Mouse (Mus musculus) heart, embryonic 16.5 days (tissue): ENCODE data around the gene Slc8b1. TPM values are rescaled to one million over a fixed set of nuclear protein-coding genes. Genes with fewer than 3 reads are reported as not detected.

ENCODE experiments used
- ATAC-seq: fragments of 200-750 bp; cut with Nextera tagmentation; replicated peaks from 2 replicates; pipeline ENCODE4 v1.8.0; 2017; ENCODE audit warnings: moderate number of reproducible peaks; ENCODE audit not compliant: insufficient read depth, low FRiP score; ENCODE audit errors: extremely low read depth
- H3K27ac ChIP-seq: fragments of 300-500 bp; sonication (generic); 2 replicates; pipeline ENCODE4 v1.5.1; 2014; ENCODE audit warnings: mild to moderate bottlenecking, low read length, control low read depth, moderate library complexity
- H3K27me3 ChIP-seq: fragments of 300-500 bp; sonication (generic); 2 replicates; pipeline ENCODE4 v1.6.1; 2014; ENCODE audit warnings: low read length, mixed read lengths; ENCODE audit not compliant: control insufficient read depth, insufficient read depth
- H3K36me3 ChIP-seq: fragments of 300-500 bp; sonication (generic); 2 replicates; pipeline ENCODE4 v1.6.1; 2014; ENCODE audit not compliant: control insufficient read depth, insufficient read depth
- H3K4me1 ChIP-seq: fragments of 300-500 bp; sonication (generic); 2 replicates; pipeline ENCODE4 v1.6.1; 2014; ENCODE audit warnings: low read length, mixed read lengths; ENCODE audit not compliant: control insufficient read depth, insufficient read depth
- H3K4me2 ChIP-seq: fragments of 300-500 bp; sonication (generic); 2 replicates; pipeline ENCODE4 v1.6.1; 2014; ENCODE audit warnings: low read depth, mild to moderate bottlenecking, control low read depth, low read length
- H3K4me3 ChIP-seq: fragments of 300-500 bp; sonication (generic); 2 replicates; pipeline ENCODE4 v1.5.1; 2014; ENCODE audit warnings: mild to moderate bottlenecking, control low read depth, low read length
- H3K9ac ChIP-seq: fragments of 300-500 bp; sonication (generic); 2 replicates; pipeline ENCODE4 v1.6.1; 2014; ENCODE audit warnings: low read length, control low read depth
- H3K9me3 ChIP-seq: fragments of 300-500 bp; sonication (generic); replicated peaks from 2 replicates; pipeline ENCODE4 v1.6.1; 2016; ENCODE audit warnings: low read length; ENCODE audit not compliant: control insufficient read depth
- WGBS: fragments of 180-500 bp; shearing (Covaris S2); extraction: QIAGEN DNeasy Blood & Tissue Kit; methylation state at CpG from one replicate; pipeline ENCODE4 v1.1.7; 2014; 5-methylcytosine and 5-hydroxymethylcytosine counted together
- polyA plus RNA-seq: library from polyadenylated mRNA; unstranded; fragments of >200 nt; fragmentation: Nextera tagmentation; extraction: Ambion mirVana; gene quantifications from 2 replicates; pipeline ENCODE4 v1.2.1, GENCODE M21; 2015

Slc8b1 gene
- polyA plus RNA-seq, 1 experiment from 2014 or later, result 3.5 TPM

- WGBS, result 43% methylated on average over 5 of the region's 5 CpGs
- Histone ChIP-seq H3K27me3 (no peaks in the 10 kb centered on the region), H3K27ac (peak overlapping the region; percentile 48), H3K4me2 (no peak overlapping the region), H3K4me1 (peaks cover 56% of the 10 kb centered on the region), H3K9me3 (no peaks in the 10 kb centered on the region), H3K36me3 (no peaks in the 10 kb centered on the region), H3K9ac (peak overlapping the region; percentile 22), H3K4me3 (no peak overlapping the region)
- 0 out of 2 replicates have a peak, but pooled peaks have one; percentile 29 for ATAC-seq
These were observed 55.1 kb downstream of the Slc8b1 start for GRCm38 (mm10) chr5:120566101-120566500.

GRCm38 (mm10) chr5:120566681-120567252 is 55.8 kb downstream of the Slc8b1 start:
- H3K27me3 ChIP-seq, result no peaks in the 10 kb centered on the region
- ATAC-seq, result no peak
- H3K36me3 ChIP-seq, result no peaks in the 10 kb centered on the region
- H3K4me1 ChIP-seq, result peaks cover 61% of the 10 kb centered on the region
- WGBS, result 39% methylated on average over 9 of the region's 9 CpGs
- H3K4me3 ChIP-seq, result no peak overlapping the region
- H3K9ac ChIP-seq, result no peak overlapping the region
- no peak overlapping the region for H3K4me2 ChIP-seq
- no peaks in the 10 kb centered on the region for H3K9me3 ChIP-seq
- H3K27ac ChIP-seq, result peak overlapping the region; percentile 48; the same call in 1 of the 2 replicates

GRCm38 (mm10) chr5:120567253-120567701 is 56.3 kb downstream of the Slc8b1 start:
- Histone ChIP-seq H3K9ac (no peak overlapping the region), H3K4me2 (no peak overlapping the region), H3K27me3 (no peaks in the 10 kb centered on the region), H3K4me3 (no peak overlapping the region), H3K9me3 (no peaks in the 10 kb centered on the region), H3K36me3 (no peaks in the 10 kb centered on the region), H3K27ac (no peak overlapping the region), H3K4me1 (peaks cover 62% of the 10 kb centered on the region)
- no peak for ATAC-seq
- 61% methylated on average over 21 of the region's 21 CpGs for WGBS

- no peak for ATAC-seq
- Histone ChIP-seq H3K4me2 (no peak overlapping the region), H3K27me3 (no peaks in the 10 kb centered on the region), H3K9ac (no peak overlapping the region), H3K27ac (no peak overlapping the region), H3K4me3 (no peak overlapping the region), H3K36me3 (no peaks in the 10 kb centered on the region), H3K9me3 (no peaks in the 10 kb centered on the region), H3K4me1 (peaks cover 59% of the 10 kb centered on the region)
- 67% methylated on average over 14 of the region's 14 CpGs for WGBS
These were observed 56.8 kb downstream of the Slc8b1 start for GRCm38 (mm10) chr5:120567761-120568211.

- Histone ChIP-seq H3K9ac (no peak overlapping the region), H3K27ac (no peak overlapping the region), H3K4me1 (peaks cover 53% of the 10 kb centered on the region), H3K36me3 (no peaks in the 10 kb centered on the region), H3K4me2 (no peak overlapping the region), H3K9me3 (no peaks in the 10 kb centered on the region), H3K27me3 (no peaks in the 10 kb centered on the region), H3K4me3 (no peak overlapping the region)
- ATAC-seq, result no peak
- 72% methylated on average over 9 of the region's 9 CpGs for WGBS
These were observed 57.4 kb downstream of the Slc8b1 start for GRCm38 (mm10) chr5:120568336-120568768.

- whole genome bisulfite sequencing, result 68% methylated on average over 4 of the region's 4 CpGs
- H3K9me3 ChIP-seq, result no peaks in the 10 kb centered on the region
These were observed 58.0 kb downstream of the Slc8b1 start for GRCm38 (mm10) chr5:120568964-120569363.

GRCm38 (mm10) chr5:120569791-120570190 is 58.8 kb downstream of the Slc8b1 start:
- H3K27ac ChIP-seq, result no peak overlapping the region
- no peaks in the 10 kb centered on the region for H3K9me3 ChIP-seq
- no peak overlapping the region for H3K4me3 ChIP-seq
- H3K4me1 ChIP-seq, result peaks cover 46% of the 10 kb centered on the region
- 85% methylated on average over 3 of the region's 3 CpGs for WGBS
- no peak overlapping the region for H3K9ac ChIP-seq
- no peaks in the 10 kb centered on the region for H3K27me3 ChIP-seq
- ATAC-seq, result no peak
- H3K36me3 ChIP-seq, result no peaks in the 10 kb centered on the region
- no peak overlapping the region for H3K4me2 ChIP-seq

More at GRCm38 (mm10) chr5:120568964-120569363, 58.0 kb downstream of the Slc8b1 start:
- Histone ChIP-seq H3K4me3 (no peak overlapping the region), H3K9ac (no peak overlapping the region), H3K27me3 (no peaks in the 10 kb centered on the region), H3K27ac (no peak overlapping the region), H3K4me1 (peaks cover 48% of the 10 kb centered on the region), H3K4me2 (no peak overlapping the region), H3K36me3 (no peaks in the 10 kb centered on the region)
- no peak for ATAC-seq

GRCm38 (mm10) chr5:120570289-120570897 is 59.4 kb downstream of the Slc8b1 start:
- no peak overlapping the region for H3K4me2 ChIP-seq
- WGBS, result 81% methylated on average over 11 of the region's 11 CpGs

GRCm38 (mm10) chr5:120571056-120571740 is 60.2 kb downstream of the Slc8b1 start:
- Histone ChIP-seq H3K27ac (no peak overlapping the region; the same call in 1 of the 2 replicates), H3K4me2 (no peak overlapping the region), H3K9ac (no peak overlapping the region), H3K36me3 (no peaks in the 10 kb centered on the region), H3K9me3 (no peaks in the 10 kb centered on the region), H3K4me3 (no peak overlapping the region), H3K27me3 (no peaks in the 10 kb centered on the region), H3K4me1 (peaks cover 35% of the 10 kb centered on the region)
- ATAC-seq, result no peak
- WGBS, result 60% methylated on average over 14 of the region's 14 CpGs

More at GRCm38 (mm10) chr5:120570289-120570897, 59.4 kb downstream of the Slc8b1 start:
- Histone ChIP-seq H3K27ac (no peak overlapping the region), H3K9me3 (no peaks in the 10 kb centered on the region), H3K4me1 (peaks cover 43% of the 10 kb centered on the region), H3K4me3 (no peak overlapping the region), H3K27me3 (no peaks in the 10 kb centered on the region), H3K36me3 (no peaks in the 10 kb centered on the region), H3K9ac (no peak overlapping the region)
- ATAC-seq, result no peak
